Mouse (Mus musculus) heart, postnatal 25 days (tissue): ENCODE results near the gene Abcb9. TPM values are rescaled to one million over a fixed set of nuclear protein-coding genes. Genes with fewer than 3 reads are reported as not detected.

ENCODE experiments used
- DNase-seq: peaks from one replicate; pipeline ENCODE4 v3.0.0; 2022; ENCODE audit warnings: low spot score
- intact Hi-C: fragments of 180-260 bp; cut with DNase I; formaldehyde crosslinking; loops from one replicate; pipeline ENCODE4 v1.15.1; 2025
- total RNA-seq, 2 experiments: library from RNA; stranded (reverse); gene quantifications; 2 replicates each; pipeline ENCODE4 v1.2.3; 2021

Gene Abcb9
- total RNA-seq, 2 experiments from 2014 or later = 8.0 to 9.0 TPM

DNA sequence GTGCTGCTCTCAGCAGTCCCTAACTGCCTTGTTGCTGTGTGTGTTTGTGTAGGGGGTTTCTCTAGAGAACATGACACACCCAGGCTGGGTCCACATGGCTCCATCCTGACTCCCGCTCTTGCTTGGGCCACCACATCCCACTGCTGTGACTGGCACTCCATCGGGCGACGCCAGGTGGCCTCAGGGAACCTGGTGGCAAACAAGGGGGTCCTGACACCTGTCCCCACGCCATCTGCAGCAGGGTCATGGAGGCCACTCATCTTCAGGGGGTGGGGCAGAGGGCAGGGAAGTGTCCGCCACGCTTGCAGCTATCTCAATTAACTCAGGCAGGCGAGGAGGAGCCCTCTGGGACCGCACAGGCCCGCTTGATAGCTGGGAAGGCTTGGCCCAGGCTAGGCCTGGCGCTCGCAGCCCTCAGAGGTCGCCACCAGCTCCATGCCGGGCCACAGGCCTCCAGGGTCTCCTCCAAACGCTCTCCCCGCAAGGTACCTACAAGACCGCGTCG is 469 bp downstream of the Abcb9 start:
- intact Hi-C loops = no loop called here
- no peak for DNase-seq

DNA sequence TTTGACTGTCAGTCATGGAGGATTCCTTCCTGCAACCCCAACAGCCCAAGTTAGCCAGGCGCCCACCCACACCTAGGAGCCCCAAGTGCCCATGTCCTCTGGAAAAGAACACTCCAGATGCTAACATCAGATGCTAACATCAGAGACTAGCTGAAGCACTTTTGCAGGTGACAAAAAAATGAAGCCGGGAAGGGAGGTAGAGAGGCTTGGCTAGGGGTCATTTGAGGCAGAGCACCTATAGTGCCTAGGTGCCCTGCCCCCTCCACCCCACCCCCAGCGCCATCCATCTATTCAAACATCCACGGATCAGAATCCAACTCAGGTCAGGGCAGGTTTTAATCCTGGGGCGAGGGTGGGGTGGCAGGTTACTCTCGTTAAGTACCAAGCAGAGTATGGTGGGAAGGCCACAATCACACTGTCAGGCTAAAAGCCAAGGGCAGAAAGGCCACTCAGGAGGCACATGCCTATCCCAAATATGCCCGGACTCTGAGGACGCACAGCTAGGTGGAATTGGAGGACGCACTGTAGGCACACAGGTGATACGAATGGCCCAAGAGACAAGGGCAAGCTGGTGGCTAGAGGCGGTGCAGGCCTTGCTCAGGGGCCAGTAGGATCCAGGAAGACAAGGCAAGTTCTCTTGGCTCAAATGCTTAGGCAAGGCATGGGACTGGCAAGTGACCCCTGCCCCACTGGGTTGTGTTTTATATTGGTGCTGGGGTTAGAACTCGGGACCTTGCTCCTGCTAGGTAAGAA is 1.6 kb downstream of the Abcb9 start:
- no peak for DNase-seq
- intact Hi-C loops = no loop called here

DNA sequence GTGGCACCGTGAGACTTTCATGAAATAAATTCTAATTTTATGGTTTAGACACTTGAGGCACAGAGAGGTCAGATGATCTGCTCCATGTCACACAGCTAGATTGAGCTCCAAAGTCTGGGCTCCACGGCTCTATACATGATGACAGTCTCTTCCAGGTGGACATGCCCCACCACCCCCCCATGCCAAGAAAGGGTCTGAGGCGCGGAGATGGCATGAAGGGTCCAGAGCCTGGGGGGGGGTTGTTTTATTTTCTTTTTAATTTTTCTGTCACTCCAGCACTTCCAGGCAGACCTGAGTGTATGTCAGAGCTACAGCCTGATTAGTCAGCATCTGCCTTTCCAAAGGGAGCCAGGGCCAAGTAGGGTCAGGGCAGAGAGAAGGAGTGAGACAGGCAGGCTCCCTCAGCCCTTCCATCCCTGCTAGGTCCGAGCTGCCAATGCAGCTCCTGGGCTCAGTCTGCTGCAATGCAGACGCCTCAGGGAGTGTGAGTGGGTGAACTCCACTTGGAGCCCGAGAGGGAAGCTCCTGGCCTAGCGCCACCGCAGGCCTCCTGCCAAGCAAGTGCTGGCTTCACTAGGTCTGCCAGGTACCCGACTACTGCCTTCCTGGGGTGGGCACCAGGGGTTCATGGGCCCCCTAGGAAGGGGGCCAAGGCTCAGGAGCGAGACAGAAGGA is 2.3 kb downstream of the Abcb9 start:
- intact Hi-C loops = no loop called here
- DNase-seq = no peak

DNA sequence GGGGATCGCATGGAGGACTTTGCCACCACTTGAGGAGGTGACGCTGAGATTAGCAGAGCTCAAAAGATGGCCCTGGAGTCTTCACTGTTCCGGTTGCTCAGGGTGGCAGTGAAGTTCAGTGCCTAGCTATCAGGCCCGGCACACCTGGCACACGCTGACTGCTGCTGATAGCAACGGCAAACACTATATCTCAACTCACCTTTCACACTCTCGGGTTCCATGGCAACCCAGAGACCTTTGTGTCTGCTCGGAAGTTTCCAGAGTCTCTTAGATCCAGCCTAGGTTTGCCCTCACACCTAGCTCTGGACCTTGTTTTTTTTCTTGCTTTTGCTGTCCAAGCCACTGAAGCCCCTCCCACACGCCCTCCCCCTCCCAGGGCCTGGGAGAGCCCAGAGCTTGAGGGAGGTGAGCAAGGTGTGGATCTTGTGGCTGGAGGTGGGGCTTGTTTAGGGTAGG is 3.6 kb downstream of the Abcb9 start:
- no peak for DNase-seq
- intact Hi-C loops = no loop called here

DNA sequence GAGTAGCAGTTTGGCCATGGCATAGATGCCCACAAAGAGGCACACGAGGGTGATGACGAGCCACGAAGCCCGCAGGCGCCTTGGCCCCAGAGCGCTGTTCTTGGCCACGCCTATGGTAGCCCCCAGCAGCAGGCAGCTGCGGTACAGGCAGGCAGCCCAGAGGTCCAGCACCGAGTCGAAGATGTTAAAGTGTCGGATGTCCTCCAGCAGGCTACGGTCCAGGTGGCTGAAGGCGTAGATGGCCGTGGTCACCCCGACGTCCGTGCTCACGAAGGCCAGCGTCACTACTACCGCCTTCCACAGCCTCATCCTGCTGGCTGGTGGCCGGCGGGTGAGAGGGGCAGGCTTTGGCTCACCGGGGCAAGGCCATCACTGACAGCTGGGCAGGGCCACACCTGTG is 5.7 kb downstream of the Abcb9 start:
- no peak for DNase-seq
- intact Hi-C loops = no loop called here

DNA sequence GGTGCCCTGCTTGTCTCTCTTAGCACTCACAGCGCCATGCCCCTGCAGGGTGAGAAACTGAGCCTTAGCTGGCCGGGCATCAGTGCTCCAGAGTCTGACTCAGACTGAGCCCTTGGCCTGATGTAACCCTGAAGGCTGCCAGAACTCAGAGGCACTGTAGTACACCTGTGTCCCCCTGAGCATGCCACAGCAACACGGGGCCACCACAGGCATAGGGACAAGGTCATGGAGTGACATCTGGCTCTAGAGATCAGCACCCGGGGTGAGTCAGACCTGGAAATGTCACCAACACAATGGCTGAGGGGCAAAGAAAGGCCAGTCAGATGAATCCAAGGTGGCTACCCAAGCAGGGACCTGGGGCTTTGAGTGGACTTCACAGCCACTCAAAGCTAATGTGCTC is 8.7 kb downstream of the Abcb9 start:
- no peak for DNase-seq
- intact Hi-C loops = no loop called here

DNA sequence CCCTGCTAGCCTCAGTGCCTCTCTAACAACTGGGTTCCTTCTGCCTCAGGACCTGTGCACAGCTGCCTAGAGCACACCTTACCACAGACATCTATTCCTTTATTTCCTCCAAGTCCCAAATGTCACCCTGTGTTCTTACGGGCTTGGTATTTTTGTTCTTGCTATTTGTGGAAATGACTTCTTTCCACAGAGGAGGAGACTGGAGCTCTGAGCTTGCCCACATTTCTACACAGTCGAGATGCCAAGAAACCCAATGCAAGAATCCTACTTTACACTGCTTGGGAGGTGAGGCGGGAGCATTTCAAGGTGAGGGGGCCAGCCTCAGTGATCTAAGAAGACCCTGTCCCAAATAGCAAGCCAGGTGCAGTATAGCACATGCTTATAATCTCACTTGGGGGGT is 10.1 kb downstream of the Abcb9 start:
- intact Hi-C loops = loop anchor here (2.0 kb wide), 1 partner anchor 139 kb away; no protein-coding TSS in a partner anchor
- DNase-seq = no peak

DNA sequence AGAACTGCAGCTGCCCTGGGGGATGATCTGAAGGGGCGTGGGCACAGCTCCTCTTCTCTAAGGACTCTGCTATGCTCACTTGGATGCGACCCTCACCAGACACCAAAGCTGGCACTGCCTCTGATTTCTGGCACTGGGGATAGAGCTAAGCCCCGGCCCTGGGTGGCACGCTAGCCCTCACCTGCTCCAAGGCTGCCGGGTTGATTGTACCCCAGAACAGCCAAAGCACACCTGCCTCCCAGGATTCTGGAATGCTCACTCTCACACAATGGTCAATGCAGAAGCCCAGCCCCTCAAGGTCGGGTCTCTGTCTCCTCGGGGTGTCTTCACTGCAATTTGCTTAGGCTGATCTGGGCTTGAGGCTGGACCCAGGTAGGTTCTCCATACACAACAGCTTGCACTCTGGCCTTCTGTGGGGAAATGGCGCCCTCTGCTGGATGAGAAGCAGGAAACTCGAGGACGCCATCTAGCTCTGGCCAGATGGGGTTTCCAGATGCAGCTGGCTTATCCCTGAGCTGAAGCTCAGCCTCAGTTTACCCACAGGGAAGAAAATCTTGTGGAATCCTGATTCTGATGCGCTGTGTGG is 10.9 kb downstream of the Abcb9 start:
- DNase-seq = peak; percentile 60
- intact Hi-C loops = loop anchor here (1.0 to 2.0 kb wide), 2 partner anchors 83 to 138 kb away; no protein-coding TSS in a partner anchor

DNA sequence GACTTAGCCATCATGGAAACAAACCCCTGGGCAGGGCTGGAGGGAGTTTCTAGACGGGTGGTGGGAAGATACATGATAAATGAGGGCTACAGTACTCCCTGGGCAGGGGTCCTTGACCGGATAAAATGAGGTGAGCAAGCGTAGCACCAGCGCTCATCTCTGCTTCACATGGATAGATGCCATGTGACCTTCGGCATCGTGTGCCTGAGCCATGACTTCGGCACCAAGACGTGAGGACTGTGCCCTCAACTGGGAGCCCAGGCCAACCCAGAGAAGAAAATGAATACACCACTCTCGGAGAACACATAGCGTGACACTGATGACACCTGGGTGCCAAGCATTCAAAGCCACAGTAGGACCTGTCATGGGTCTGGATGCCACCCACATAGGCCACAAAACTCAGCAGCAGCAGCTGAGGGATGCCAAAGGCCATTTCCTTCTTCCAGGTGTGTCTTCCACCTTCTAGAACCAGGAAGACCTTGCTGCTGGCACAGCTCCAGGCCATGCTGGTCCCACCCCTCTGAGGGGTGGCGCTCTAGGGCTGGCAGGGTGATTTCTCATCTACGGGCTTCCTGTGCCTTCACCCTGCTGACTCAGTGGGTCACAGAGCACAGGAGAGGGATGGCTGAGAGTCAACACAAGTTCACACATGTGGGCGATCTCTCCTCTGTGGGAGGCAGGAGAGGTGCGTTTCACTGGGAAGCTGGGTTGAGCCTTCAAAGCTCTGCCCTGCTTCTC is 11.6 kb downstream of the Abcb9 start:
- DNase-seq = no peak
- intact Hi-C loops = loop anchor here (1.0 to 2.0 kb wide), 2 partner anchors 83 to 137 kb away; no protein-coding TSS in a partner anchor

DNA sequence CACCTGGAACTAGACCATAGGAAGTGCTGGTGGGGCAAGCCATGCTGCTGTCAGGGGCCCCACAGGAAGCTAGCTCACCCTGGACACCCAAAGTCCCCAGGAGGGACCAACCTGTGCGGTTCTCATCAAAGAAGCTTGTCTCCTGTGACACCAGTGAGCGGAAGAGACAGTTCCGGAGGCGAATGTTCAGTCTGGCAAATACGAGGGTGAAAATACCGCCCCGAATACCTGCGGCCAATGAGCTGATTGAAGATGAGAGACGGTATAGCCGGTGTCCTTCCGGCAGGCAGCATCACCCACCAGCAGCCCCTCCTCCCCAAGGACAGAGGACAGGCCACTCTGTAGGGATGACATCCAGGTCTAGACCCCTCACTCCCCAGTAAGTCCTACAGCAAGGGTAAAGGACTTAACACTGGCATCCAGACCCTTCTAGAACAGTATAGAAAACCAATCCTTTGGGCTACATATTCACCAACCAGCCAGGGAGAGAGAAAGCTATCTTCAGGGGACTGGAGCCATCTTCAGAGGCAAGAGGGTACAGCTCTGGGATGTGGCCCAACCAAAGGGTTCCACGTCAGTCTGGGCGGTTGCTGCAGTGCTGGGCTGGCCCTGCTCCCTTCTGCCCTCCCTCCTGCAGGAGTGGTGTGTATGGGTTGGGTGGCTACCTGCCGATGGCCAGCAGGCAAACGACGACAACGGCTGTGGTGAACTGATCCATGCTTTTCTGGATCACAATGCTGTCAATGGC is 12.5 kb downstream of the Abcb9 start:
- intact Hi-C loops = no loop called here

DNA sequence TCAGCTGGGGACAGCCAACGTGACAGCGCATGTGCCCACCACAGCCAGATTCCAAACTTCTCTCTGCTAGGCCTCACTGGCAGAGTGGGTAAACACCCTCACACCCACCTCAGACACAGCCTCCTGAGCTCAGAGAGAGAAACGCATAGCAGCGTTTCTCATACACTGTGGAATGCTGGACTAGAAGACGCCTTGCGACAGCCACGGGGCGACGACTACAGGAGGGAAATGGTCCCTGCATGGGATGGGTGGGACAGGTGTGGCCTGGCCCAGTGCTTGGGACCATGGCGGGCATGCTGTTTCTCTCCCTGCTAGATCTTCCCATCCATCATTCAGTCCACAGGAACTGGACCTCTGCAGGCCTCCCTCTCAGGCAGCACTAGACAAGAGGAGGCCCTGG is 13.2 kb downstream of the Abcb9 start:
- no peak for DNase-seq
- intact Hi-C loops = no loop called here

More for the DNA sequence above, 12.5 kb downstream of the Abcb9 start:
- no peak for DNase-seq

DNA sequence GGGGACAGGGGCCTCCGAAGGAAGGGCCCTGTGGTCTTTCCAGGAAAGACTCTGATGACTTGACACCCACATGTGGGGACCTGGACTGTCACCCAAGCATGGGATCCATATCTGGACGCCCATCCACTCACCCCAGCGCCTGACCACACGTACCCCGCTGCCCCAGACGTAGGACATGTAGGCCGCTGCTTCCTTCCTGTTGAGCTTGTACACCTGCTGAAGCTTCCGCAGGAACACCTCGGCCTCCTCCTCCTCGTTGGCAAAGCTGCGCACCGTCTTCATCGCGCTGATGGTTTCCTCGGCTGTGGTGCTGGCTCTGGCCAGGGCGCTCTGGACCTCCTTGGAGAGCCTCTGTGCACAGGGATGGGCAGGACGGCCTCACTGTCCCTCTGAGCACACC is 15.7 kb downstream of the Abcb9 start:
- intact Hi-C loops = no loop called here
- DNase-seq = no peak

DNA sequence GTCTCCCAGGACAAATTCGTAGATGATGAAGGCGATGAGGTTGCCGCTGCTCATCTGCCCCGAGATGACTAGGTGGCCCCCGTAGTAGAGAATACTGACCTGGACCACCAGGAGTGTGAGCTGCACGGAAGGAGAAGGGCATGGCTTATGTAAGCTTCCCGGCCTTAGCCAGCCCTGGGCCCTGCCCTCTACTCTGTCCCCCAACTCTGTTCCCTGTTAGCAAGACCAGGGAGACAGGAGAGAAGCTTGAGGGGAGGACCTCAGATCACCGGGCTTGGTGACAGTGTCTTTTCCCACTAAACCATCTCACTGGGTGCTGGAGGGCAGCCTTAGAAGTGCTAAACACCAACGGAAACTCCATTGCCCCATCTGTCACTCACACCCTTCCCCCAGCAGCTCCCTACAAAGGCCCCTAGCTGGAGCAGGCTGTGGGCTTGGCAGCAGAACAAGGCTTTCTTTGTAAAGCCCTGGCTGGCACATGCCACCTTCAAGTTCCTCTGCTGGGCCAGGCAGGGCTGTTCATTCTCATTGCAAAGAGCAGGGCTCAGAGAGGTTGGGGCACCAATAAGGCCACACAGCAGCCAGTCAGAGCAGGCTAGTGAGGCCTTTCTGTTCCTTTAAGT is 16.7 kb downstream of the Abcb9 start:
- intact Hi-C loops = no loop called here
- no peak for DNase-seq

DNA sequence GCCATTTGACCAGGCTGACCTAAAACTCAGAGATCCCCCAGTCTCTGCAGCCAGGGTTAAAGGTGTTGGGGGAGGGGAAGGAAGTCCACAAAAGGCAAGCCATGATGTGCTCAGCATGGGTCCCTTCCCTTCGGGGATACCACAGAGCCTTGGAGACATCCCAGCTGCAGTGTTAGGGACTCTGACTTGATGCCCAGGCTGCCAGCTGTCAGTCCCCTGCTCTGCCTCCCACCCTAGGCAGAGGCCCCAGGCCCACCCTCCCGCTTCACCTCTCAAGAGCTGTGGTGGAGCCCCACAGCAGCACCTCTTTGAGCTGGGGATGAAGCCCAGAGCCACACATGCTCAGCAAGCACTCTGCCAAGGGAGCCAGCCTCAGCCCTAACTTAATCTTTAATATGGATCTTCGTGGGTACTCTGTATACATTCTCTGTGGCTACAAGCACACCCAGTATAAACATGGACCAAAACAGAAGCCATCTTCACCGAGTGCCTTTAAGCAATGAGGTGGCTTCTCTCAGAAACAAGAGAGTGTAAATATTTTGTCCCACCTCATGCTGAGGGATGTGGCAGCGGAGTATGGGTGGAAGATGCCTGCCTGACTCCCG is 17.6 kb downstream of the Abcb9 start:
- DNase-seq = no peak
- intact Hi-C loops = no loop called here

DNA sequence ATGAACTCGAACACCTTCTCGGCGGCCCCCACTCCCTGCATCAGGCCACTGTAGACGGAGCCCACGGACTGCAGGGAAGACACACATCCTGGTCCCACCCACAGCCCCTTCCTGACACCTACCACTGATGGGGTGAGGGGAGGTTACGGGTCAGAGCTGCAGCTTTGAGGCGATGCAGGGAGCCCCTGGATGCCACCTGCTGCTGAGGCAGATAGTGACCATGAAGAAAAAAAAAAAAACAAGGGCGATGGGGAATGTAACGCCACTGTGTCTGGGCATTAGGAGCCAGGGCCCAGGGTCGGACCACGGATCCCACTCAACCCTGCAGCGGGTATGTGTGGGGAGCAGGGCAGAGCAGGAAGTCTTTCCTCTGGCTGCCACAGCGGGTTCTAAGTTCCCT is 18.4 kb downstream of the Abcb9 start:
- intact Hi-C loops = no loop called here

DNA sequence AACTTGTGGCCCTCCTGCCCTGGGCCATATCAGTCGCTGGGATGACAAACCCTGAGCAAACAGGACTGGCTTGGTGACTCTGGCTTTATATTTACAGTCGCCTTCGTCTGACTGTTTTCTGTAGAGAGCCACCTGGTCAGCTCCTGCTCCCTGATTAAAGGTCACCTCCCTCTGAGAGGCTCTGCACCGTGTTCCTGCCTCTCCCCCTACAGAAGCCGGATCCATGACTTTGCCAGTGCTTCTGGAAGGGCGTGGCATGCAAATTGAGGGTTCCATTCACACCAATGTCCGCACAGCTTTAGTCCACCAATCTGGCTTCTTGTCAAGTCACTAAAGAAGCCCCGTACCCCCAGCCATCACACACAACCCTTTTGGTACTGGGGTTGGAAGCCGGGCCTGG is 19.0 kb downstream of the Abcb9 start:
- intact Hi-C loops = no loop called here
- no peak for DNase-seq

More for the DNA sequence above, 18.4 kb downstream of the Abcb9 start:
- no peak for DNase-seq

DNA sequence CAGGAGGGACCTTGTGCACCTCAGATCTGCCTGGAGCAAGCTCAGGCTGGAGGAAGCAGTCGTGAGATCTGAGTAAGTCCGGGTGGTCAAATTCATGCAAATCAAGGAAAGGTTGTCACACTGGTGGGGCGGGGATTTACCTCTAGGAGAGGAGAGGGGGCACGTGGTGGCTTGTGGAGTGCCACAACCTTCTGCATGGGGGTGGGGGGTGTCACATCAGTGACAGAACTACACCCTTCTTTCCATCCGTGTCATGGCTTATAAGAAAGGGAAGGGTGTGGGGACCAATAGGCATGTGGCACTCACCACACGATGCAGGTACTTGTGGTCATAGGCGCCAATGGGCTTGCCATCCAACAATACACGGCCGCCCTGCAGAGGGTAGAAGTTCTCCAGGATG is 19.9 kb downstream of the Abcb9 start:
- no peak for DNase-seq
- intact Hi-C loops = no loop called here

DNA sequence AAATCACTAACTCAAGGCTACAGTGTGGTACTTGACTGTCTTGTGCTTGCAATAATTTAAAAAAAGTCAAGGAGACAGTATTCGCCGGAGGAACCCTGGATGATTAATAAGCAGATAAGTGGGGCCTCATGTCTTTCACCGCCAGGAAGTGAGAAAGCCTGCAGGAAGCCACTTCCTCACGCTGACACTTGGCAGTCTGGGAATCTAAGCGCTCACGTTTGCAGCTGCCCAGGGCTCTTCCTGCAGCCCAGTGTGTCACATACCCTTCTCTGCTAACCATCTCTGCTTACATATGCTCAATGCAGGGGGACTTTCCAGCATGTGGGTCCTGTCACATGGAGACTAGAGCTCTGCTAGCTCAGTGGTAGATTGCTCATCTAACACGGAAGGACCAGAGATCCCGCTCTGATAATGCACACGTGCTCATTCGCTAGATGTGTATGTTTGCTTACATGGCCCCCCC is 20.7 kb downstream of the Abcb9 start:
- no peak for DNase-seq
- intact Hi-C loops = loop anchor here (5.0 kb wide), 1 partner anchor 43 kb away; the partner anchor contains the start of gene Vps37b
